Mouse (Mus musculus) testis, adult 2 months (tissue): ENCODE measurements around the gene Hepacam.

Experiments used
- CTCF ChIP-seq: fragments of 200-500 bp; IDR thresholded peaks from 2 replicates; pipeline ENCODE4 v1.5.1; 2012; ENCODE audit warnings: low read depth, mild to moderate bottlenecking, inconsistent platforms, low read length, moderate library complexity; ENCODE audit not compliant: control insufficient read depth, insufficient read depth, insufficient replicate concordance
- POLR2A ChIP-seq: fragments of 200-500 bp; IDR thresholded peaks from 2 replicates; pipeline ENCODE4 v1.6.1; 2012; ENCODE audit warnings: low read depth, mild to moderate bottlenecking, inconsistent platforms, low read length, moderate library complexity; ENCODE audit not compliant: control insufficient read depth

- TF ChIP-seq CTCF (no peak), POLR2A (no peak)
Measured at GRCm38 (mm10) chr9:37383161-37383560, 16.0 kb downstream of the Hepacam start.
